Mouse (Mus musculus) limb, embryonic 12.5 days (tissue): Measurements from ENCODE around the gene Fgfr2. TPM values are rescaled to one million over a fixed set of nuclear protein-coding genes. Genes with fewer than 3 reads are reported as not detected.

Experiments used
- ATAC-seq: fragments of 200-750 bp; cut with Nextera tagmentation; 2 replicates; pipeline ENCODE4 v1.8.0; 2017; ENCODE audit warnings: low read depth, moderate TSS enrichment; ENCODE audit not compliant: insufficient number of reproducible peaks, insufficient read depth, low FRiP score, low TSS enrichment
- H3K27ac ChIP-seq: fragments of 300-500 bp; sonication (generic); 2 replicates; pipeline ENCODE4 v1.5.1; 2016; ENCODE audit warnings: mild to moderate bottlenecking, moderate library complexity
- H3K27me3 ChIP-seq: fragments of 300-500 bp; sonication (generic); 2 replicates; pipeline ENCODE4 v1.6.1; 2016; ENCODE audit warnings: mild to moderate bottlenecking, moderate library complexity
- H3K36me3 ChIP-seq: fragments of 300-500 bp; sonication (generic); 2 replicates; pipeline ENCODE4 v1.6.1; 2016; ENCODE audit warnings: mild to moderate bottlenecking, moderate library complexity
- H3K4me1 ChIP-seq: fragments of 300-500 bp; sonication (generic); replicated peaks from 2 replicates; pipeline ENCODE4 v1.6.1; 2016
- H3K4me2 ChIP-seq: fragments of 300-500 bp; sonication (generic); 2 replicates; pipeline ENCODE4 v1.6.1; 2016; ENCODE audit warnings: mild to moderate bottlenecking, moderate library complexity
- H3K4me3 ChIP-seq: fragments of 300-500 bp; sonication (generic); replicated peaks from 2 replicates; pipeline ENCODE4 v1.5.1; 2016; ENCODE audit warnings: mild to moderate bottlenecking
- H3K9ac ChIP-seq: fragments of 300-500 bp; sonication (generic); replicated peaks from 2 replicates; pipeline ENCODE4 v1.6.1; 2016; ENCODE audit warnings: mild to moderate bottlenecking, moderate library complexity
- H3K9me3 ChIP-seq: fragments of 300-500 bp; sonication (generic); 2 replicates; pipeline ENCODE4 v1.6.1; 2016; ENCODE audit warnings: mild to moderate bottlenecking, moderate library complexity
- WGBS: fragments of 180-500 bp; shearing (Covaris S2); methylation state at CpG from one replicate; pipeline ENCODE4 v1.1.7; 2016; 5-methylcytosine and 5-hydroxymethylcytosine counted together
- polyA plus RNA-seq: library from polyadenylated mRNA; unstranded; fragments of >200 nt; fragmentation: Nextera tagmentation; extraction: Ambion mirVana; gene quantifications from 2 replicates; pipeline ENCODE4 v1.2.1, GENCODE M21; 2016

Gene Fgfr2
- polyA plus RNA-seq, 1 experiment from 2014 or later, result 112 TPM

GRCm38 (mm10) chr7:132767999-132768370, 355.2 kb downstream of the Fgfr2 start:
- Histone ChIP-seq H3K4me2 (no peak overlapping the region), H3K36me3 (peaks cover 65% of the 10 kb centered on the region), H3K27ac (peak overlapping the region; percentile 50; the same call in 1 of the 2 replicates), H3K9me3 (no peaks in the 10 kb centered on the region), H3K27me3 (no peaks in the 10 kb centered on the region), H3K9ac (no peak overlapping the region), H3K4me3 (no peak overlapping the region), H3K4me1 (peaks cover 23% of the 10 kb centered on the region)
- 68% methylated on average over 4 of the region's 4 CpGs for WGBS
- no peak for ATAC-seq

DNA sequence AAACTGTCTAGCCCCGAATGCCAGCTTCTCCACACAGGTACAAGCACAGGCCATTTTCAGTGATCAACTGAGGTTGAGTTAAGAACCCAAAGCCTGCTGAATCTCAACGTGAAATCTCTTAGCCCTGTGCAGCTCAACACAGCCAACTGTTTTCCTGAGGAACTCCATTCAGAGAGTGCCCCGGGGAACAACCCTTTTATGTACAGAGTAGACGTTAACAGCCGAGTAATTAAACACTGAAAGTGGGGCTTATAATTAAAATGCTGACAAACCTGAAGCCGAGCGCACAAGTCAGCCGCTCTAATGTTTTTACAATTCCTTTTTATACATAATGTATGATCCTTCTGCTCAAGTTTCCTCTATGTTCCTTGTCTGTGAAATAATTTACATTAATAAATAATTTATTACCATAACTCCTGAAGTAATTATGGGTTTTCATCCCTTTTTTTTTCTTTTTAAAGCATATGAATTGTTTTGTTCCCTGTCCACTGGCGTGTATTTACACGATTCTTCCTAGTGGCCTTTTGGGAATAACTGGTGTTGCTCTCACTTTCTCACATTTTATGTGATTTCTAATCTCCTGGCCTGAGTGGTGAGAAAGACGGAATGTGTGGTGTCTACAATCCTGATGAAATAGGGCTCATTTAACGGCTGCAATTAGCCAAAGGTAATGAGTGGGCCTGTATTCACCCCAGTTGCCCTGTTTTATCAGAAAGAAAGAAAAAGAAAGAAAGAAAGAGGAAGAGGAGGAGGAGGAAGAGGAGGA, 355.7 kb downstream of the Fgfr2 start:
- peak overlapping the region; percentile 51; the same call in 1 of the 2 replicates for H3K27ac ChIP-seq
- WGBS, result 30% methylated on average over 12 of the region's 12 CpGs
- H3K36me3 ChIP-seq, result peaks cover 61% of the 10 kb centered on the region
- peaks cover 23% of the 10 kb centered on the region for H3K4me1 ChIP-seq
- no peak overlapping the region for H3K4me2 ChIP-seq
- 0 out of 2 replicates have a peak, but pooled peaks have one; percentile 47 for ATAC-seq
- no peak overlapping the region for H3K4me3 ChIP-seq
- H3K9ac ChIP-seq, result no peak overlapping the region
- H3K9me3 ChIP-seq, result no peaks in the 10 kb centered on the region
- no peaks in the 10 kb centered on the region for H3K27me3 ChIP-seq

DNA sequence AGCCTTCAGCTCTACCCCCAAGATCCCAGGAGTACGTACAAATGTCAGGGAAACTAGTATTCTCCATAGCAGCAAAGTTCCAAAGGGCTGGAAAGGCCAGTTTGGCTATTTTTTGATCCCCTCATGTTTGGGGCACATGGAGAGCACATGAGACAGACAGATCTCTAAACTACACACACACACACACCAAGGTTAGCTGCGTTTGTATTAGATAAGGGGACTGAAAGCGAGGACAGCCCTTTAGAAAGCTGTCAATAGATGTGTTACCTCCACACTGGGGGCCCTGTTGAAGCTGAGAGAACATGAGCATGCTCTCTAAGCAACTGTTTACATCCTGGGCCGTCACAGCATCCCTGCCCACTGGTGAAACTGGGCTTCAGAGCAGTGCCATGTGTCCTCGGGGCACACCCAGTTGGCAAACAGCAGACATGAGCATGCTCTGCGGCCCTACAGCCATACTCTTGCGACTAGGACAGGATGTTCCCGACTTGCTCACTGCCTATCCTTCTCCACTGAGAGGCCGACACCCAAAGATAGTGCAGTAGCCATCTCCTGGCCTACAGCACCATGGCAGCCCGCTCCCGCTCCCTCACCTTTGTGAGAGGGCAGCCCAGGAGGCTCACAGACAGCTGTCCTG, 356.8 kb downstream of the Fgfr2 start:
- WGBS, result 89% methylated on average over 11 of the region's 11 CpGs
- H3K27me3 ChIP-seq, result no peaks in the 10 kb centered on the region
- no peak overlapping the region for H3K9ac ChIP-seq
- peaks cover 23% of the 10 kb centered on the region for H3K4me1 ChIP-seq
- H3K36me3 ChIP-seq, result peaks cover 57% of the 10 kb centered on the region
- no peak for ATAC-seq
- no peaks in the 10 kb centered on the region for H3K9me3 ChIP-seq
- H3K4me2 ChIP-seq, result no peak overlapping the region
- no peak overlapping the region for H3K27ac ChIP-seq
- no peak overlapping the region for H3K4me3 ChIP-seq

GRCm38 (mm10) chr7:132765629-132766186, 357.4 kb downstream of the Fgfr2 start:
- peaks cover 23% of the 10 kb centered on the region for H3K4me1 ChIP-seq
- H3K27me3 ChIP-seq, result no peaks in the 10 kb centered on the region
- H3K27ac ChIP-seq, result no peak overlapping the region
- no peaks in the 10 kb centered on the region for H3K9me3 ChIP-seq
- 82% methylated on average over 3 of the region's 3 CpGs for WGBS
- no peak overlapping the region for H3K9ac ChIP-seq
- H3K4me3 ChIP-seq, result no peak overlapping the region
- no peak overlapping the region for H3K4me2 ChIP-seq
- H3K36me3 ChIP-seq, result peaks cover 58% of the 10 kb centered on the region; the same call in 1 of the 2 replicates
- no peak for ATAC-seq

DNA sequence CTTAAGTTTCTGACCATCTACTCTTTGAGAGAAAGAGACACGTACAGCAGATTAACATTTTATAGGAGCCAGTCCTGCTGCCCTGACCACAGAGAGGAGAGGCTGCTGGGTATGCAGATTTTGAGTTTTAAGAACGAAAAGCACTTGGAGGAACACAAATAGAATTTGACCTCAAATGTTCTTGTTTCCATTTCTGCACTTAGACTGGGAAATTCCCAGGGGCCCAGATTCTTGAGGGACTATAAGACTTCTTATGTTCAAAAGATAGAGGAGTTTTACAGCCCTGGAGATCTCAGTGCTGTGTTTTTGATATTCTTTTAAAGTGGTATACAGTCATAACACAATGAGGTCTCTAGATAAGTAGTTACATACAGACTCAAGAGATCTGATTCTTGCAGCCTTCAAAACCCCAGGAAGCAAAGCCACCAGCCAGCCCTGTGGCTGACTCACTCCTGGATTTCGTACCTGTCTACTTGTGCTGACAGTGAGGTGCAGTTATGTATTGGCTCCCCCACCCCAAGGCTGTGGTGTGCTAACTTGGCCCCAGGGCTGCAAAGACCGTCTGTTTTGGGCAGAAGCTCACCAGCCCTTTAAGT, 358.2 kb downstream of the Fgfr2 start:
- no peak overlapping the region for H3K4me3 ChIP-seq
- no peak overlapping the region for H3K27ac ChIP-seq
- no peak overlapping the region for H3K9ac ChIP-seq
- WGBS, result 81% methylated on average over 4 of the region's 4 CpGs
- H3K4me1 ChIP-seq, result peaks cover 23% of the 10 kb centered on the region
- H3K4me2 ChIP-seq, result no peak overlapping the region
- peaks cover 53% of the 10 kb centered on the region for H3K36me3 ChIP-seq
- no peaks in the 10 kb centered on the region for H3K9me3 ChIP-seq
- H3K27me3 ChIP-seq, result no peaks in the 10 kb centered on the region
- ATAC-seq, result no peak

- Histone ChIP-seq H3K36me3 (peaks cover 53% of the 10 kb centered on the region), H3K4me1 (peaks cover 23% of the 10 kb centered on the region), H3K4me3 (no peak overlapping the region), H3K9me3 (no peaks in the 10 kb centered on the region), H3K9ac (no peak overlapping the region), H3K27me3 (no peaks in the 10 kb centered on the region), H3K27ac (no peak overlapping the region), H3K4me2 (no peak overlapping the region)
- ATAC-seq, result no peak
- 91% methylated on average over 4 of the region's 4 CpGs for WGBS
Measured at GRCm38 (mm10) chr7:132764314-132764713, 358.8 kb downstream of the Fgfr2 start.

GRCm38 (mm10) chr7:132763911-132764310, 359.2 kb downstream of the Fgfr2 start:
- H3K4me3 ChIP-seq, result no peak overlapping the region
- no peak for ATAC-seq
- WGBS, result 91% methylated on average over 5 of the region's 5 CpGs

GRCm38 (mm10) chr7:132763351-132763750, 359.8 kb downstream of the Fgfr2 start:
- Histone ChIP-seq H3K27me3 (no peaks in the 10 kb centered on the region), H3K4me3 (no peak overlapping the region), H3K9me3 (no peaks in the 10 kb centered on the region), H3K9ac (no peak overlapping the region), H3K4me2 (no peak overlapping the region), H3K36me3 (peaks cover 57% of the 10 kb centered on the region), H3K4me1 (peaks cover 23% of the 10 kb centered on the region), H3K27ac (no peak overlapping the region)
- WGBS, result 93% methylated on average over 6 of the region's 6 CpGs
- no peak for ATAC-seq

More at GRCm38 (mm10) chr7:132763911-132764310, 359.2 kb downstream of the Fgfr2 start:
- no peak overlapping the region for H3K4me2 ChIP-seq
- H3K27me3 ChIP-seq, result no peaks in the 10 kb centered on the region
- H3K9me3 ChIP-seq, result no peaks in the 10 kb centered on the region
- H3K36me3 ChIP-seq, result peaks cover 53% of the 10 kb centered on the region
- no peak overlapping the region for H3K9ac ChIP-seq
- no peak overlapping the region for H3K27ac ChIP-seq
- H3K4me1 ChIP-seq, result peaks cover 23% of the 10 kb centered on the region

- Histone ChIP-seq H3K4me2 (no peak overlapping the region), H3K9me3 (no peaks in the 10 kb centered on the region), H3K36me3 (peaks cover 66% of the 10 kb centered on the region), H3K4me3 (no peak overlapping the region), H3K27me3 (no peaks in the 10 kb centered on the region), H3K27ac (no peak overlapping the region), H3K9ac (no peak overlapping the region), H3K4me1 (peaks cover 8% of the 10 kb centered on the region)
- ATAC-seq, result no peak
- WGBS, result 92% methylated on average over 2 of the region's 2 CpGs
Measured at GRCm38 (mm10) chr7:132761409-132761808, 361.7 kb downstream of the Fgfr2 start.

GRCm38 (mm10) chr7:132760589-132761180, 362.5 kb downstream of the Fgfr2 start:
- peaks cover 62% of the 10 kb centered on the region for H3K36me3 ChIP-seq
- no peak for ATAC-seq
- 92% methylated on average over 6 of the region's 6 CpGs for WGBS
- no peak overlapping the region for H3K9ac ChIP-seq
- H3K27me3 ChIP-seq, result no peaks in the 10 kb centered on the region
- no peaks in the 10 kb centered on the region for H3K9me3 ChIP-seq
- H3K4me3 ChIP-seq, result no peak overlapping the region
- peaks cover 7% of the 10 kb centered on the region; the same call in 1 of the 2 replicates for H3K4me1 ChIP-seq
- H3K4me2 ChIP-seq, result no peak overlapping the region
- H3K27ac ChIP-seq, result no peak overlapping the region

GRCm38 (mm10) chr7:132759926-132760325, 363.2 kb downstream of the Fgfr2 start:
- Histone ChIP-seq H3K27ac (no peak overlapping the region), H3K36me3 (peaks cover 60% of the 10 kb centered on the region), H3K4me1 (peaks cover 15% of the 10 kb centered on the region), H3K9me3 (no peaks in the 10 kb centered on the region), H3K27me3 (no peaks in the 10 kb centered on the region), H3K9ac (no peak overlapping the region), H3K4me3 (no peak overlapping the region), H3K4me2 (no peak overlapping the region)
- ATAC-seq, result no peak
- WGBS, result 94% methylated on average over 6 of the region's 6 CpGs
